Mouse (Mus musculus): ENCODE results near the gene Shroom4.

GRCm38 (mm10) chrX:6402921-6403320 is 3.3 kb downstream of the Shroom4 start:
- TF ChIP-seq CTCF (IDR thresholded peaks at IDR 0.05; ENCODE audit: control insufficient read depth, insufficient read depth, low read length) (no peak), POLR2A (IDR thresholded peaks at IDR 0.05; ENCODE audit: borderline replicate concordance, control insufficient read depth, low read depth, low read length) (no peak)

Measured in bone marrow, adult 2 months (tissue).